Comparison of ENCODE assay signal across 25 mouse cellular contexts in genomic region chr14:121700013-121700412, GRCm38 (mm10).
"Had no signal": no experiment of that assay in that cellular context is flagged by ENCODE, and none has a peak within 500 bp of the region (broad histone marks: within the 10 kb centered on the region; RNA-seq: fewer than 3 reads in every experiment).

No protein-coding gene starts in this region.

- H3K36me3 ChIP-seq: heart, embryonic 13.5 days; heart, embryonic 15.5 days; hindbrain, embryonic 13.5 days; hindbrain, embryonic 15.5 days; kidney, embryonic 15.5 days; limb, embryonic 10.5 days; limb, embryonic 12.5 days; liver, embryonic 13.5 days; liver, embryonic 15.5 days had no signal

- H3K27me3 ChIP-seq: heart, embryonic 13.5 days; heart, embryonic 15.5 days; hindbrain, embryonic 13.5 days; hindbrain, embryonic 15.5 days; kidney, embryonic 15.5 days had no signal

- H3K4me3 ChIP-seq: heart, adult 2 months; heart, embryonic 13.5 days; heart, embryonic 15.5 days; hindbrain, embryonic 13.5 days; hindbrain, embryonic 15.5 days; kidney, embryonic 15.5 days; layer of hippocampus, adult 2 months; left cerebral cortex, adult 2 months; limb, embryonic 10.5 days; limb, embryonic 12.5 days; liver, embryonic 13.5 days; liver, embryonic 15.5 days had no signal

- DNase-seq: gastrocnemius, postnatal 10 days; gastrocnemius, postnatal 36 days; heart, adult 11 months; heart, adult 2 months; heart, postnatal 14 days; heart, postnatal 36 days; kidney, adult 11 months; kidney, adult 2 months; kidney, adult 9 months; kidney, postnatal 14 days; kidney, postnatal 36 days; liver; liver, embryonic 13.5 days had no signal

- H3K4me2 ChIP-seq: heart, embryonic 11.5 days; heart, embryonic 13.5 days; heart, embryonic 15.5 days; hindbrain, embryonic 13.5 days; hindbrain, embryonic 15.5 days; kidney, embryonic 15.5 days; limb, embryonic 12.5 days; liver, embryonic 11.5 days; liver, embryonic 13.5 days; liver, embryonic 15.5 days had no signal
